Mouse (Mus musculus) right cerebral cortex, postnatal 14 days (tissue): ENCODE results near the gene Unc13b.

Source experiments
- DNase-seq: peaks from one replicate; pipeline ENCODE4 v3.0.0; 2022

Unc13b gene

DNA sequence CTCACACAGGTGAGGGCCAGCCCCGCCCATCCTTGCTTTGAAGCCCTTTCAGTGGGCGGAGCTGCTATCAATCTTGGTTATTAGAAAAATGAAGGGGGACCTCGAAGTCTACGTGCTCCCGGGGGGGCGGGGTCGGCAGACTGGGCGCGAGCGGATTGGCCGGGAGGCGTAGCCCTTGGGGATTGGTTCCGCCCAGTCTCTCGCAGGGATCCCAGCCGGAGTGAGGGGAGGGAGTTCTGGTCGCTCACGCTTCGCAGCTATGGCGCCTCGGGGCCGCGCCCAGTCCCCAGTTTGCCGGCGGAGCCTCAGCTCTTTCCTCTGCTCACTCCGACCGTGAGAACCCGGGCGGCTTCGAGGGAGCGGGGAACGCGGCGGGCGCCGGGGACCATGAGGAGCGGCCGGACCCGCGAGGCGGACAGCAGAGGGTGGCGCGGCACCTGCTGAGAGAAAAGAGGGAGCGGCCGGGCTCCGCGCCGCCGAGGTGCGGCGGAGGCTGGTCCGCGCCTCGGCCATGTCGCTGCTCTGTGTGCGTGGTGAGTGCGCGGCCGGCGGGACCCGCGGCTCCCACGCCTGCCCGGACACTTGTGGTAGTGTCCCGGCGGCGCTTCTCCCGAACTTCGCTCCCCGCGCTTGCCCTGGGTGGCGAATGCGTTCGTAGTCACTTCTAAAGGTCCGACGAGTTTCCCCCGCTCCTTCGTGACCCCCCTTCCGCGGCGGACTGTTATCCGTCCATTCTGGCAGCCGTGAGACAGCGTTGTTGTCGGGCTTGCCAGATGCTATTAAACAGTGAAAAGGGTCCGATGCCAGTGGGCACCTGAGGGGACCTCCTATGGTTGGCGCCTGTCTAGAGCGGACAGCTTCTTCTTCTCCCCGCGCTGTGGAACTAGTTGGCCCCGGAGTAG is at the start of gene Unc13b:
Gene Unc13b, plus strand, starts transcription at position 201 of the 902 bp plus-strand sequence.
- DNase-seq = peak; percentile 92

GRCm38 (mm10) chr4:43010161-43011038 is 48.4 kb upstream of the Unc13b start, which contains the start of gene Fancg:
TSS of gene Fancg (minus strand) at chr4:43010506.
- peak; percentile 79 for DNase-seq

- DNase-seq = no peak
These were observed 46.7 kb upstream of the Unc13b start for GRCm38 (mm10) chr4:43012091-43012490.

DNA sequence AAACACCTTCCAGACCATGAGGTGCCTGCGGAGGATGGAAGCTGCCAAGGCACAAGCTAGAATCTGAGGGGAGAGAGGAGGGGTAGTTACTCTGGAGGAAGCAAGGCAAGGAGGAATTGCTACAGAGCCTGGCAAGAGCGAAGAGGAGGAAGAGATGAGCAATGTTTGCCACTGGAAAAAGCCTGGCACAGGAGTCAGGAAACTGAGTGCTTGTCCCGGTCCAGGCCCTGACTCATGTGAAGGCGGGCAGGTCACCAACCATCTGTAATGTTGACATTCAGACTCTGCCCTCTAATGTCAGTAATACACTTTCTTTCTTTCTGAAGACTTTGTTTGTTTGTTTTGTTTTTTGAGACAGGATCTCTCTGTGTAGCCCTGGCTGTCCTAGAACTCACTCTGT is 40.6 kb upstream of the Unc13b start:
- no peak for DNase-seq

DNA sequence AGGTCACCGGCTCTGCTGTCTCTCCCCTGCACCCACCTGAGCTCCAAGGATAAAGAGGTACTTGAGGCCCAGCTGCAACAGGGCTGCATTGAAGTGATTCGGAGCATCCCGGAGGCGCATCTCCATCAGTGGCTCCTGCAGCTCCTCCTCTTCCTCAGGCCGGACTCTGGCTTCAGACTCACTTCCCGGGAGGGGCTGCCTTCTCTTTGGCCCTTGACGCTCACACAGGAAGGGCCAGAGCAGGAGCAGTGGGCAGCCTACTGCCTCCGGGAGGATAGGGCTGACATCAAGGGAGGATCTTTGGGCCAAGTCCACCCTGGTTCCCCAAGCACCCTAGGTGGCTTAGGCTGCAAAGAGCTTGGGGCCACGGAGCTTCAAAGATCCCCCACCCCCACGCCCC is 39.6 kb upstream of the Unc13b start:
- DNase-seq = no peak

- no peak for DNase-seq
These were observed 38.9 kb upstream of the Unc13b start for GRCm38 (mm10) chr4:43019641-43020465.

DNA sequence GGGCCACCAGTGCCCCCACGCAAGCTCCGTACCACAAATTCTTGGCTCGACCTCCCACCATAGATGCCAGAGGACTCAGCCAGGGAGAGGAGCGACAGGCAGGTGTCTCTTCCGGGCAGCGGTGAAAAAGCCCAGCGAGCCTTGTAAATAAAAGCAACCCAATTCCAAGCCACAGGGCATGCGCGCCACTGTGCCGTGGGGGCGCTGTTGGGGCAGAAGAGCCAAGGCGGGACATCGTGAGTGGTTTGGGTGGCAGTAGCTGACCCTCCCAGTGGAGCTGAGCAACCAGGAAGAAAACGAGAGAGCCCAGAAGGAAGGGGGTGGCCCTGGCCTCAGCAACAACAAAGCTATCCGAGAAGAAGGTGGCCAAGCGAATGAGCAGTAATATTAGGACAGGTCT is 37.9 kb upstream of the Unc13b start:
- DNase-seq = no peak

- no peak for DNase-seq
These were observed 37.4 kb upstream of the Unc13b start for GRCm38 (mm10) chr4:43021341-43021740.

- no peak for DNase-seq
These were observed 34.1 kb upstream of the Unc13b start for GRCm38 (mm10) chr4:43024673-43025072.

GRCm38 (mm10) chr4:43025084-43025960 is 33.4 kb upstream of the Unc13b start, which contains the start of gene Pigo:
TSS of gene Pigo (minus strand) at chr4:43025819.
- DNase-seq = peak; percentile 96

- DNase-seq = no peak
These were observed 29.6 kb upstream of the Unc13b start for GRCm38 (mm10) chr4:43029121-43029520.

DNA sequence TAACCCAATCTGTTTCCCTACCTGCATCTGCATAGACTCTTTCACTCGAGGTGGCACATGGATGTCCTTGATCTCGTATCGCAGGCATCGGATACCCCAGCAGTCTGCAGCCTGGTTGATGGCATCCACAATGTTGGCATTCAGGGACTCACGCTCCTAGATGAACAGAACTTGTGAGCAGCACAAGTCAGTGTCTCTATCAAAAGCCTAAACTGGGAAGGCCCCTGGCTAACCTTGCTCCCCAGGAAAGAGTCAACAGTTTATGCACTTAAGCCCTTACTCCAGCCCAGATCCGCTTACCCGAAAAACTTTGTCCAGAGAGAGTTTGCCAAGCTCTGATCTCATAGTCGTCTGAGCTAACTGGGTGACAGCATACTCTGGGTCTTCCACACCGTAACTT is 29.0 kb upstream of the Unc13b start:
- DNase-seq = no peak

GRCm38 (mm10) chr4:43030352-43030751 is 28.4 kb upstream of the Unc13b start:
- DNase-seq = no peak

- DNase-seq = peak; percentile 38
These were observed 27.9 kb upstream of the Unc13b start for GRCm38 (mm10) chr4:43030780-43031230.

- peak; percentile 89 for DNase-seq
These were observed 27.3 kb upstream of the Unc13b start, which contains the start of gene Stoml2 for GRCm38 (mm10) chr4:43031237-43031995. TSS of gene Stoml2 (minus strand) at chr4:43031710.

DNA sequence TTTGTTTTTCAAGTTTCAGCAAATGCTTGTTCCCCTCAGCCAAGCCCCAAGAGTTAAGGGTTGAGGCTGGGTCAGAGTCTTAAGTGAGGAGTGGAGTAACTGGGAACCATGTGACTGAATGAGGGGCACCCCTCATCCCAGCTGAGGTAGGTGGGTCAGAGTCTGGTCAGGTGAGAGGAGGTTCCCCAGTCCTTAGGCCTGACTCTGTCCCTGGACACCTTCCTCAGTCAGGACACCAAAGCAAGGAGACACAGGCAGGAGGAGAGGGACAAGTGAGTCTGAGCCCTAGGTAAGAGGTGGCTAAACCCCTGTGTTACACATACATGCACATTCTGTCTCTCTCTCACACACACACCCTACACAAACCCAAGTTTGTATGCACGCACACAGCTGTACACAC is 26.3 kb upstream of the Unc13b start:
- DNase-seq = no peak

DNA sequence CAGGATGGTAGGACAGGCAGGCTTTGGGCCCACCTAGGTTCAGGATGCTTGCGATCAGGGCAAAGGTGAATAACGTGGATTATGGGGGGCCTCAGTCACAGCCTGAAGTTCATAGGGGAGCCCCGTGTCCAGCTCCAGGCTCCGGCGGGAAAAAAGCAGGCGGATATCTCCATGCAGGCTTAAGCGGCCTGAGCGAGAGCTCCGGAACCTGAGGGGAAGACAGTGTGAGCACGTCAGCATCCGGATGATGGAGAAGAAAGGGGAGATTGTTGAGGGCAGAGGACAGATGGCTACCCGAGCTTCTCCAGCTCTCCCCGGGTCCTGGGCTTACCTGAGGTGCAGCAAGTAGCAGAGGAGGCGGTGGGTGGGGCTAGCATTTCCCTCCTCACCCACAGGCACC is 25.3 kb upstream of the Unc13b start:
- no peak for DNase-seq

- DNase-seq = no peak
These were observed 22.9 kb upstream of the Unc13b start for GRCm38 (mm10) chr4:43035851-43036250.

DNA sequence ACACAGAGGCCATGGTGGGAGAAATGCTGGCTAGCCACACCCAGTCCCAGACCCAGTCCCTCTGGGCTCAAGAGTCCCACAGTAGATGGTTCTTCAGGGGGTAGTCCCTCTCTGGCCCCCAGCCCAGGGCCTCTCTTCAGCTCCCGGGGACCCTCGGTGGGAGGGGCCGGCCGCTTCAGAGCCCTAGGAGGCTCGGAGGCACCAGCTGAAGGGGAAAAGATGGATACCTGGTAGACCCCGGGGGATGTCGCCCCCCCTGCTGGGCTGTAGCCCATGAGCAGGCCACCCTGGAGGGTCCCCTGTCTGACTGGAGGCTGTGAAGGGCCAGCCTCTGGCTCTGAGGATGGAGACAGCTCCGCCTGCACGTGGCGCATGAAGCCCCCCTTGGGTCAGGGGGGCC is 22.4 kb upstream of the Unc13b start:
- DNase-seq = no peak

- no peak for DNase-seq
These were observed 20.7 kb upstream of the Unc13b start for GRCm38 (mm10) chr4:43037860-43038566.
